Mouse (Mus musculus) left cerebral cortex, postnatal 36 days (tissue): ENCODE measurements around the gene Gm28043. TPM values are rescaled to one million over a fixed set of nuclear protein-coding genes. Genes with fewer than 3 reads are reported as not detected.
"Not testable (repeated sequence)": the region's sequence is repeated elsewhere in the genome, so short reads cannot be mapped to it uniquely, and the experiment has no call there.

ENCODE experiments used
- DNase-seq, 2 experiments: peaks; one replicate each; pipeline ENCODE4 v3.0.0; 2021 to 2022; ENCODE audit warnings: low spot score in 2 of 2, mixed read lengths in 1 of 2
- intact Hi-C: fragments of 180-260 bp; cut with DNase I; formaldehyde crosslinking; loops from one replicate; pipeline ENCODE4 v1.15.1; 2025
- total RNA-seq, 2 experiments: library from RNA; stranded (reverse); gene quantifications; 2 replicates each; pipeline ENCODE4 v1.2.3; 2021

Gm28043 gene
- 1 to 10 TPM; 3.2 to 5.4 TPM for total RNA-seq

GRCm38 (mm10) chr17:29614115-29615023 is at the start of gene Gm28043, which contains the start of gene Rnf8:
Gm28043 (plus strand) TSS chr17:29614876.
Rnf8 (plus strand) TSS chr17:29614790.
- DNase-seq, result peak; percentile 93 to 95
- intact Hi-C loops, result no loop called here

DNA sequence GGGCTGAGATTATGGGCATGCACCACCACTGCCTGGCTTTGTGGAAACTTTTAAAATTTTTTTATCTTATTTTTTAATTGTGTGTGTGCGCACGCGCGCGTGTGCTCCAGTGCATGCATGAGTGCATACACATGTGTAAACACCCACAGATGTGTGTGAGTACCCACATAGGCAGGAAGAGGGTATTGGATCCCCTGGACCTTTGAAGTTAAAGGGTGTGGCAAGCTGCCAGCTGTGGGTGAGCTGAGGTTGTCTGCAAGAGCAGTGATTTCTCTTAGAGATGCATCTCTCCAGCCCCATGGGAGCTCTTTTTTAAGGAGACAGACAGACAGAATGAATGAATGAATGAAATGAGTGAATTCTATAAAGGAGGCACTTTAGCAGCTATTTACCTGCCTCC is 49.2 kb upstream of the Gm28043 start:
- DNase-seq, result no peak
- intact Hi-C loops, result no loop called here

DNA sequence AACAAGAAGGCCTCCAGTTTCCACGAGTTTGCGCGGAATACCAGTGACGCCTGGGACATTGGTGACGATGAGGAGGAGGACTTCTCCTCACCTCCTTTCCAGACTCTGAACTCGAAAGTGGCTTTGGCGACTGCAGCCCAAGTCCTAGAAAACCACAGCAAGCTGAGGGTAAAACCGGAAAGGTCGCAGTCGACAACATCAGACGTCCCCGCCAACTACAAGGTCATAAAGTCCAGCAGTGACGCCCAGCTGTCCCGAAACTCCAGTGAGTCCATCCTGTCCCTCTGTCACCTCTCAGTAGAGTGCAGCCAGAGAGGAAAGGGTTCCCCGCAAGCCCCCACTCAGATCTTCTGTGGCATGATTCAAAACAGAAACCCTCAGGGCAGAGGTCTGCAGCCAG is 46.2 kb upstream of the Gm28043 start:
- intact Hi-C loops, result no loop called here

DNA sequence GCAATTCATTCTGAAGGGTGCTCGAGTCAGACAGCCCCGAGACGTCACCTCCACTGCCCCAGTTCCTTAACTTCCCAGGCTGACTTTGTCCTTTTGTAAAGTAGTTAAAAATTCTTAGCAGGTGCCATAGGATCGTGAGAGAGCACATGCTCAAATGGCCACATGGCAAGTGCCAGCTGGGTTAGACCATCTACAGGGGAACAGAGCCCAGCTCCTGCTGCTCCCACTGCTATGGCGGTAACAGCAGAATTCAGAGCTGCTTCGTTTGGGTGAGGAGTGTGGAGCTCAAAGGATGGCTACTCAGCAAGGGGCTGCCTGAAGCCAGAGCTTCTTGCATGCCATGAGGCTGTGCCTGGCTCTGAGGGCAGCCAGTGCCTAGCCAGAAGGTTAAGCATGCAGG is 44.8 kb upstream of the Gm28043 start:
- intact Hi-C loops, result no loop called here
- DNase-seq, result no peak

More for the DNA sequence above, 46.2 kb upstream of the Gm28043 start:
- no peak for DNase-seq

DNA sequence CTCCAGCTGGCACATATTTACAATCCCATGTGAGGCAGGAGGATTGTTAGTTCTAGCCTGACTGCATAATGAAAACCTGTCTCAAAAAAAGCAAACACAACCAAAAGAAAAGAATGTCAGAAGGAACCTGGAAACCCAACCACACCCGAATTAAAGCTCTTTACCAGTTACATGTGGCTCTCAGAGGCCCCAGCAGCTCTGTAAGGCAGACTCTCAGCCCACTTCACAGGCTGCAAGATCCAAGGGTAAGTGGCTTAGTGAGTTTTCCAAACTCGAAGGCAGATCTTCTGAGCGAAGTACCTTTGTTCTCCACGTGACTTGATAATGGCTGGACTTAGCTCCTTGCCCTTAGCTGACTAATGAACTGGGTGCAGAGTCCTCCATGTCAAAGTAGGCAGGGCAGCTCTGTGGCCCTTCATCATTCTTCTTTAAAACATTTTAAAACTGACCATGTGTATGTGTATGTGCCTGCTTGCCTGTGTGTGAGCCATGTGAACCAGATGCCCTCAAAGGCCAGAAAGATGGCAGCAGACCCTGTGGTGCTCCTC is 35.0 kb upstream of the Gm28043 start:
- intact Hi-C loops, result no loop called here

DNA sequence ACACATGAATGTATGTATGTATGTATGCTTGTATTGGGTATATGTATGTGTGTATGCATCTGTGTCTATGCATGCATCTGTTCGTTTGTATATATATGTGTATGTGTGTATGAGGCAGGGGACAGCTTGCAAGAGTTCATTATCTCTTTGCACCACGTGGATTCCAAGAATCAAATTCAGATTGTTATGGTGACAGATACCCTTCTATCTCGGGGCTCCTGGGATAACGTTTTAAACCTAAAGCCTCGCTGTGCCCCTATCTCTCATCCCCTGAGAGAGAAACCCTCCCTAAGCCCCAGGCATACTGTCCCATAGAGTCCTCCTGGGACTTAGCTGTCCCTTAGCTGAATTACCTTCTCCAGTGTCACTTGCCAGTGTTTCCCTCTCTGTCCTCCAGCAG is 31.1 kb upstream of the Gm28043 start:
- intact Hi-C loops, result no loop called here
- DNase-seq, result no peak

More for the DNA sequence above, 35.0 kb upstream of the Gm28043 start:
- no peak for DNase-seq

- DNase-seq, result no peak
- intact Hi-C loops, result no loop called here
Measured at GRCm38 (mm10) chr17:29584306-29584705, 30.4 kb upstream of the Gm28043 start.

DNA sequence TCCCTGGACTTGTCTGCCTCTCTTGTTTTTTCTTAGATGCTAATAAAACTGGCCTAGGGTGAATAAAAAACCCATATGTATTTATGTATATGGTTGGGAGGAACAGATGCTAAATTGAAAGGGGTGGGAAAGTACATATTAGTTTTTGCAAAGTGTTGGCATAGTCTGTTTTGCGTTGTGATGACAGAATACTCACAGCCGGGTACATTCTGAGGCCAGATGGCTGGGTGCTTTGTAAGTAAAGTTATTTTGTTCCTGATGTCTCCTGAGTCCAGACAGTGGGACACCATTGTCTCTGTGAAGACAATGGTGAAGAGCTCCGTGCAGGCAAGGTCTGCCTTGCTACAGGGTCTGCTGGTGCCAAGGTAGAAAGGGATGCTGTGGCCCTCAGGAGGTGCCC is 29.9 kb upstream of the Gm28043 start:
- DNase-seq, result no peak
- intact Hi-C loops, result no loop called here

DNA sequence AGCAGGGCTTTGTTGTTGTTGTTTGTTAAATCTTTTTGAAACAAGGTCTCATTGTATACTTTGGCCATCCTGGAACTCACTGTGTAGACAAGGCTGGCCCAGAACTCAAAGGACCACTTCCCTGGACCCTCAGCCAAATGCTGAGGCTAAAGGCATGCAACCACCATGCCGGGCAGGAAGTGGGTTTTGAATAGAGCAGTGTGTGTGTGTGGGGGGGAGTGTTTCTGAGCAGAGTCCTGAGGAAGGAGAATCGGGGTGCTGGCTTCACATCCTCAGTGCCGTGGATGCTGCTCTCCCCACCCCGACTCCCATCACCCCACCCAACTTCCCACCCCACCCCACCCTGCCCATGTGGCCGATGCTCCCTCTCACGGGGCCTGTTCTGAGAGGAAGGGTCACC is 29.2 kb upstream of the Gm28043 start:
- intact Hi-C loops, result no loop called here
- DNase-seq, result no peak

DNA sequence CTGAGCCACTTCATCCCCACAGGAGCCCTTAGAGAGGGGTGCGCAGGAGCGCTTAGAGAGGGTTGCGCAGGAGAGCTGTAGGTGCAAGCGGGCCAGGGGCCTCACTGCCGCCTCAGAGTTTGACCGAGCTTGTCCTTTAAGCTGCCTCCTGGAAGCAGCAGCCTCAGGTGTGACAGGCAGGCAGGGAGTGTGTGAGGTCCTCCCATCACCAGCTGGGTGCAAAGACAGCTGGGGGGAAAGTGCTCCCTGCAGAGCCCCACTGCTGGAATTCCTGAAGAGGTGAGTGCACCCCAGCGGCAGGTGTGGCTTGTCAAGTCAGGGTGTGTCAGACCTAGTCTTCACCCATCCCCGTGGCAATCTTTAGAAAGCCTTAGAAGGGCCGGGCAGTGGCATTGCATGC is 27.8 kb upstream of the Gm28043 start:
- no peak for DNase-seq
- intact Hi-C loops, result no loop called here

GRCm38 (mm10) chr17:29589221-29589898 is 25.3 kb upstream of the Gm28043 start:
- intact Hi-C loops, result no loop called here
- no peak for DNase-seq

DNA sequence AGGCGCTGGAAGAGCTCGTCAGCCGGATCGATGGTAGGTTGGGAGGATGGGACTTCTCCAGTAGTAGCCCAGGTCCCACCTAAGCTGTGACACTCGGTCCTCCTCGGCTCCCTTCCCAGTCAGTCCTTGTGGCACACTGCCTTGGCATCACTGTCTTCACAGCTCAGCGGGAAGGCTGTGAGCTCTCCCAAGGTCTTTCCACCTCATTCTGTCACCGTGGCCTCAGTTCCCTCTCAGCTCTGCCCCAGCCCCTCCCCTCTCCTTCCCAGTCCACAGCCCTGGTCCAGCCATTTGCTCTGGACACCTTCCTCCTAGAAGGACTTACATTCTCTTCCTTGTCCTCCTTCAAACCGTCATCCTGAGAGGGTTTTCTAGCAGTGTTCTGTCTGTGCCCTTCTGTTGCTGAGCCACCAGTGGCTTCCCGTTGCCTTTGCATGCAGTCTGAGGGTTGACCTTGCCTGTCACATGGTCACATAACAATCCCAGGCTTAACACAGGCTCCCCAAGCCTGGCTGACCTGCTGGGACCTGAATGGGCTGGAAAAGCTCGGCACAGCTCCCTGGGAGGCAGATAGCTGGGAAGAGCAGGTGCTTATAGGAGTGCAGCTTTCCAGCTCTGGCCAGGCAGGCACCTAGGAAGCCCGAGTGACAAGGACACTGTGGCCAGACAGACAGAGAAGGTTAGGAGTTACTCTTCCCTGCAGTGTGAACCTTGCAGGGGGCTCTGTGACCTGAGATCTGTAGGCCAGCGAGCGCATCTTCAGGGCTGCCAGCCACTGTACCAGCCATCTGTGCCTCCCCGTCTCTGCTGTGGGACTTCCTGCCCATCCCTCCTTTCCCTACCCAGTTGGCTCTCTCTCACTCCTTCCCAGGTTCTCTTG is 18.5 kb upstream of the Gm28043 start:
- no peak for DNase-seq
- intact Hi-C loops, result no loop called here

DNA sequence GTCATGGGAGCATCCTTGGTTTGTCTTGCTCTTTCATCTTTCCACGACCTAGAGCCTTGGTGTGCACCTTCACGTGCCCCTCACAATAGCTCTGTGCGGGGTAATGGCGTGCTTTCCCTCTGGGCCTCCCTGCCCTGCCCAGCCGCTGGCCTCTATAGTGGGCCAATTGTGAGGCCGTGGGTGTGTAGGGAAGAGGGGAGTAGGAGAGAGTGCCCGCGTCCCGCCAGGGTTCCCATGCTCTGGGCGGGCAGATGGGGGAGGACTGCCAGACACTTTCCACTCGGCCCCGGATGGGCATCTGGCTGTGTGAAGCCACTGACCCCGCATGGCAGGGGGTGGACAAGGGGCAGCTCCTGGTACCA is 17.9 kb upstream of the Gm28043 start:
- intact Hi-C loops, result no loop called here
- no peak for DNase-seq

GRCm38 (mm10) chr17:29599051-29599450 is 15.6 kb upstream of the Gm28043 start:
- intact Hi-C loops, result no loop called here
- no peak for DNase-seq

GRCm38 (mm10) chr17:29599537-29599936 is 15.1 kb upstream of the Gm28043 start:
- intact Hi-C loops, result no loop called here
- no peak for DNase-seq

- intact Hi-C loops, result no loop called here
- no peak for DNase-seq
Measured at GRCm38 (mm10) chr17:29601391-29601790, 13.3 kb upstream of the Gm28043 start.

DNA sequence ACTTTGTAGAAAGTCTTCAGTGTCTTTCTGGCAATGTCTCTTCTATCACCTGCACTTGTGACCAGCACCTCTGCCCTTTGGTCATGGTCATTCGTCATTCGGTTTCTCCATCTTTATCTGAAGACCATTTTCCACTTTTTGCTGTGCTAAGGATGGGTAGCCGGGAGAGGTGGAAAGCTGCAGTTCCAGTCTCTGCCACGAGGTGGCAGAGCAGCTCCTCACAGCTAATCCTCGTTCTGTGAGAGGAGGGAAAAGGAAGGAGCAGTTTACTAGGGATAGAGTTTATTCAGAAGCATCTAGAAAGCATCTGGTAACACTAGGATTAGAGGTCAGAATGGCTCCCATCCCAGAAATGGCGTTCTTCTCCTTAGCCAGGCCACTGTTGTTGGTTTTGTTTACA is 11.4 kb upstream of the Gm28043 start:
- intact Hi-C loops, result no loop called here
- peak; percentile 69 to 75 for DNase-seq

DNA sequence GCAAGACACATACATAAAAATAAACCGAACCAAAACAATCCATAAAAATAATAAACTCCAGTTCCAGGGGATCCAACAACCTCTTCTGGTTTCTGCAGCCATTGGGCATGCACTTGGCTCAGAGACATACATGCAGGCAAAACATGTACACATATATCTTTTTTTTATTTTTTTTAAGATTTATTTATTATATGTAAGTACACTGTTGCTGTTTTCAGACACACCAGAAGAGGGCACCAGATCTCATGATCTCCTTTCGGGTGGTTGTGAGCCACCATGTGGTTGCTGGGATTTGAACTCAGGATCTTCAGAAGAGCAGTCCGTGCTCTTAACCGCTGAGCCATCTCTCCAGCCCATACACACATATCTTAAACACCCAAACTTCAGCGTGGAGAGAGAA is 1.2 kb upstream of the Gm28043 start:
- intact Hi-C loops, DNase-seq: not testable (repeated sequence)

DNA sequence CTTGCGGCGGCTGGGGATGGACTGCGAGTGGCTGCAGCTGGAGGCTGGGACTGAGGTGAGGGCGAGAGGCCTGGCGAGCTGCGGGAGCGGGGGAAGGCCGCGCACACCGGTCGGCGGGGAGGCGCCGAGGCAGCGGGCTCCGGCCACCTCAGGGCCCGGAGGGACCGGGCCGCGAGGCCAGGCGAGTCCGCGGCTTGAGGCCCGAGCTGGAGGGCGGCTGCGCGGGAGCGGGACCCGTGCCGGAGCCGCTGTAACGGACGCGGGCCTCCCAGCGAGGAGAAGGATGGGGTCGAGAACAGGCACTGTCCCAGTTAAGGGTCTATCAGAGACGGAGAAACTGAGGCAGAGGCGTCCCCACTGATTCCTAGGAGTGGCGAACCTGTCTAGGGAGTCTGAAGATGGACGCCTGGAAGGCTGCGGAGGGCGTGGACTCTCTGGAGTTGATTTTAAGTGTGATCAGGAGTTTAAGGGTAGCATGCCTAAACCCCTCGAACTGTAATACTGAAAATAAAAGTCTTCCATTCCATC is 412 bp downstream of the Gm28043 start:
- no peak for DNase-seq
- intact Hi-C loops, result no loop called here

- intact Hi-C loops, result no loop called here
- peak; percentile 13 to 21 for DNase-seq
Measured at GRCm38 (mm10) chr17:29615616-29616015, 940 bp downstream of the Gm28043 start.
